Mouse (Mus musculus) gastrocnemius, adult 2 months (tissue): ENCODE measurements at regions not wholly inside any gene's neighbourhood (a gene's known extent, or its start where the extent isn't known, plus 50 kb on each side); places are given as distances from the start of the nearest gene placed in this dataset.

Experiments
- DNase-seq: peaks from one replicate; pipeline ENCODE4 v3.0.0; 2022
- H3K27ac ChIP-seq: fragments of 200-600 bp; 2 replicates; pipeline ENCODE4 v1.8.1; 2022; ENCODE audit warnings: mild to moderate bottlenecking
- H3K4me3 ChIP-seq: fragments of 200-600 bp; 2 replicates; pipeline ENCODE4 v1.8.1; 2022; ENCODE audit warnings: mild to moderate bottlenecking, moderate library complexity
- CTCF ChIP-seq: fragments of 200-600 bp; IDR thresholded peaks from 2 replicates; pipeline ENCODE4 v1.8.1; 2022; ENCODE audit warnings: antibody characterized with exemption, mild to moderate bottlenecking, moderate library complexity
- intact Hi-C: fragments of 180-260 bp; cut with DNase I; formaldehyde crosslinking; loops from one replicate; pipeline ENCODE4 v1.15.1; 2025

DNA sequence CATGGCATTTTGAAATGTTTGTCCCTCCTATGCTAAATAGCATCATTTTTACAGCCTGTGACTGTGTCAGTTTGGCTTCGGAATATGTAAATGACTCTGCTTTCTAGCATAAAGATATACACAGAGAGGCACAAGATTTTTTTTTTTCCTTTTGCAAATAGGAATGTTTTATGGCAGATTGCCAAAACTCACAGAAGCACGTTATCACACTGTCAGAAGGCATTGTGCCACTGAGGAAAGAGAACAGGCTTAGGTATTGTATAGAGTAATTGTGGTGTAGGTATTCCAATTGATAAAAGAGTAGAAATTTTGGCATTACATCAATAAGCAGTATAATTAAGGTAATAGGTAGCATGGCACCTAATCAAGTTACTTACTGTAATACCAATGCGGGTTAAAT lies 988.5 kb upstream of the Tenm2 start:
- no peak overlapping the region for H3K27ac ChIP-seq
- H3K4me3 ChIP-seq: no peak overlapping the region
- intact Hi-C loops: no loop called here
- TF ChIP-seq CTCF: no peak
- DNase-seq: no peak

DNA sequence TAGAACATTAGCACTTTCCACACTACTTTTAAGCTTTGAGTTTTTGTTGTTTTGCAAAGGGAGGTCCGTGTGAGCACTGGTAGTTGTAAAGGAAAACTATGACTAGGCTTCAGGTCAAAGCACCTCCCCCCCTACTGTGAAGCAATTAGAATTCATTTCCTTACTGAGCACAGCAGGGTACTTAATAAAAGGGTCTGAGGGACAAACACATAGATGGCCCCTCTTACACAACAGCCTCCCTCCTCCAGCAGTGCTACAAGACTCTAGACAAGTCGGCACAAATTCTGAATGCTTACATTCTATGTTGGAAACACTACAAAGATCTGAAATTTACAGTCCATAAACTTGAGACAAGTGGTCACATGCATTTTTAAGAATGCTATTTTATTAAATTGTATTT lies 967.6 kb upstream of the Tenm2 start:
- DNase-seq: no peak
- no peak for TF ChIP-seq CTCF
- intact Hi-C loops: no loop called here

DNA sequence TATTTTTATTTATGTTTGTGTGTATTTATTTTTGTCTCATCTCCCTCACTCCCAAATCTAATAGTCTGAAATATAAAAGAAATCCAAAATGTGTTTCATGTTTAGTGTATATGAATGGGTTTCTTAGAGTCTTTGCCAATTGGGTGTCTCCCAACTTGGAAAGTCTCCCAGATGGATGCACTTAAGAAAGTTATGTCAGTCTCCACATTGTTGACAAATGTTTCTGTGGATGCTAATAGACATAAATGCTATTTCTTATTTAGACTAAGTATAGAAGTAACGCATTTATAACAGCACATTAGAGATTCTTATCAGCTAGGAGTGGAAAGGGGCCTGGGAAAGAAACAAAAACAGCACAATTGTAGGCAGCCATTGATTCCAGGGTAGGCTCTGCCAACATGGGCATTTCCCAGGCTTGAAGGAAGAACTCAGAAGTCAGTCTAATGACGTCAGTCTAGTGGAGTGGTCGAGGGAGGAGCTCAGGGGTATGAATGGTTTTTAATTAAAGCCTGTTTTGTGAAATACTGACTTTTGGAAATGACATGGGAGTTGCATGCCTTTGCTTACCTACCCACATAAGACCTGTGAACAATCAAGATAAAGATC lies 965.5 kb upstream of the Tenm2 start:
- intact Hi-C loops: no loop called here
- TF ChIP-seq CTCF: no peak
- no peak for DNase-seq
- no peak overlapping the region for H3K27ac ChIP-seq
- no peak overlapping the region for H3K4me3 ChIP-seq

More for the DNA sequence above, 967.6 kb upstream of the Tenm2 start:
- H3K27ac ChIP-seq: no peak overlapping the region
- H3K4me3 ChIP-seq: no peak overlapping the region

DNA sequence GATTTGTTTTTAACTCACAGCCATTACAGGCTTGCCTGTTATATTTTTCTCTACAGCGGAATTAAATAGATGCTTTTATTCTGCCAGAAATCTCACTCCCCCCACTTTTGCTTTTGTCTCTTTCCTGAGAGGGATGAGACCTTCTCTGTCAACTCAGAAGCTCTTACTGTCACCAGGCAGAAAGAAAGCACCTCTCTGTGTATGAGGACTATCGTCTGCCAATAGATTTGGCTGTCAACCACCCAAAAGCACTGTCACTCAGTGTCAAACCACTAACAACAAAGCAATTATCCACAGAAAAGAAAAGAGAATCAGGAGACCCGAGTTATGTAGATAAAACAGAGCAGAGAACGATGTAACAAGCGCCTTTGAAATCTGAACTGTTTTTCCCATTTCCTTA lies 958.0 kb upstream of the Tenm2 start:
- TF ChIP-seq CTCF: no peak
- intact Hi-C loops: no loop called here
- no peak for DNase-seq
- Histone ChIP-seq H3K27ac (no peak overlapping the region), H3K4me3 (no peak overlapping the region)

DNA sequence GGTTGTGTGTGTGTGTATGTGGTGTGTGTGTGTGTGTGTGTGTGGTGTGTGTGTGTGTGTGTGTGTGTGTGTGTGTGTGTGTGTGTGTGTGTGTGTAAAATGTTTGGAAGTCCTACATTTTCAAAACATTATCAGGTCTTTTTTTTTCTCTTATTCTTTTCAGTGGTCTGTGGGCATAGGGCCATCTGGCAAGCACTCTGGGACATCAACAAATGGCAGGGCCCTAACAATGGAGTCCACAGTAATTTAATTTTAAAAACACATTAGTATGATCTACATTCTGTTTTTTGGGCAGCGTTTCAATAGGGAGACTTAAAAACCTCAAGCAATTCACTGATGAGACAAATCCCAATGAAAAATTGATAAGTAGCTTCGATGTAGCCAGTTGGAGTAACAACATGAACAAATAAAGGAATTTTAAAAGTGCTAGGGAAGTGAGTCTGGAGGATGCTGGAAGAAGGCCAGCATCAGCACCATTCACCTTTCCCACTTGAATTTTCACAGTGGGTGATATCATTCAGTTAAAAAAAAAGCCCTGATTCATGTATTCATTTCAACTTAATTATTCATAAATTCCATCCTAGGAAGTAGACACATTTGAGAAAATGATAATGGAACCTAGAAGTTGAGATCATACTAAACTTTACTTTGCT lies 956.3 kb upstream of the Tenm2 start:
- intact Hi-C loops: no loop called here
- TF ChIP-seq CTCF: no peak

DNA sequence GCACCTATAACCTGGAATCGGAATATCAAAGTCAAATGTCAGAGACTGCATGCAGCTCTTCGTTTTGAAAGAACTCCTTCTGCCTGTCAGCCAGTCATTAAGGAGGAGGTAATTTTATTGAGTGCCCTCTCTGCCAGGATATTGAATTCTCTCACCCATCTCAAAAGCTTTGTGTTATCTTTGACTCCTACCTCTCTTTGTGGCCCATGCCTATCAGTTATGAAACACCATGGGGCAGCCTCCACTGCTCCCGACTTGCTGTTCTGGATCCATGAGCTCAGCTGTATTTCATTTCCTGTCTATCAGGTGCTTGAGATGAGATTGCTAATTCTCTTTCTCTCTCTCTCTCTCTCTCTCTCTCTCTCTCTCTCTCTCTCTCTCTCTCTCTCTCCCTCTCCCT lies 955.7 kb upstream of the Tenm2 start:
- no peak for TF ChIP-seq CTCF
- no peak for DNase-seq
- intact Hi-C loops: no loop called here
- Histone ChIP-seq H3K27ac (no peak overlapping the region), H3K4me3 (no peak overlapping the region)

More for the DNA sequence above, 956.3 kb upstream of the Tenm2 start:
- H3K4me3 ChIP-seq: no peak overlapping the region
- no peak for DNase-seq
- no peak overlapping the region for H3K27ac ChIP-seq

DNA sequence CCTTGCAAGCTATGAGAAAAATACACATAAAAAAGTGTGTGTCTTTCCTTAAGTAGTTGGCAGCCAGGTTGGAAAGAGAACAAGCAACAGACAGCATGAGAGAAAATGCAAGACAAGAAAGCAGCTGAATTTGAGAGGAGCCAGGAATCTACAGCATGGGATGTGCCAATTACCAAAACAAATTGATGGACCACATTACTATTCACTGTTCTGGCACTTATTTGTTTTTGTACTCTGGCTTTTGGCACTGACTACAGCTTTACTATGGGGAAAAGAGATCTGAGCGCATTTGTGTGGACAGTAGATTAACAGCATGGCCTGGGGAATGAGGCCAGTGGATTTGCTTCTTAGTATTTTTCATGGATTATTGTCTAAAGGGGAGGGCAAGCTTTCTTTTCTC lies 935.0 kb upstream of the Tenm2 start:
- H3K27ac ChIP-seq: no peak overlapping the region
- no peak overlapping the region for H3K4me3 ChIP-seq
- no peak for DNase-seq
- intact Hi-C loops: no loop called here
- no peak for TF ChIP-seq CTCF

DNA sequence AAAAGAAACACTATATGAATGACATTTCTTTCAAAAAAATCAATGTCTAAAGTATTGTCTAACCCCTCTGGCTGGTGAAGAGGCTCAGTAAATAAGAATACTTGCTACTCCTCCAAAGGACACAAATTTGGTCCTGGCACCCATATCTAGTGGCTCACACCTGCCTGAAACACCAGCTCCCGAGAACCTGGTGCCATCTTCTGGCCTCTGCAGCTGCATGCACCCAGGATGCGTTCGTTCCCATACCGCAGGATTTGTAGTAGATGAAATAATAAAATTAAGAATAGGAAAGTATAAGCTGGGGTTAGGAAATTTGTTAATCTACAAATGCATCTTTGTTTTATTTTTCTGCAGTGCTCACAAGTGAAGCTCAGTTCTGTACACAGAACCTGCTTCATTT lies 922.5 kb upstream of the Tenm2 start:
- no peak overlapping the region for H3K27ac ChIP-seq
- TF ChIP-seq CTCF: no peak
- no peak for DNase-seq
- no peak overlapping the region for H3K4me3 ChIP-seq
- intact Hi-C loops: no loop called here

DNA sequence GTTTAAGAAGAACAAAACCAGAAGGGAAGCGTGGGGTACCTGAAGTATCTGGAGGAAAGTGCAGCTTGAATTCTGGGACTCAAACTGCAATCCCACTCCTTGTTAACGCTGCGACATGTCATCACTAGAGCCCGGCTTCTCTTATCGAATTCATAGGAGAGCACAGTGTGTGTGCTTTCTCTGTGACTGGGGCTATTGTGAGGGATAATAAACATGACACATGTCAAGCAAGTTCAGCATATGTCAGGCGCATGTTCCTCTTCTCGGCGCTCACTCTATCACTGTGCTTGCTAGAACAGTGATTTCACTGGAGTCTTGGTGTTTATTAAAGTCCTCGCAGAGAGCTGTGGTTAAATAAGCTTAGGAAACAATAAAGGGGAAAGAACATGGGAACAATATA lies 921.2 kb upstream of the Tenm2 start:
- H3K4me3 ChIP-seq: no peak overlapping the region
- intact Hi-C loops: no loop called here
- no peak for DNase-seq
- H3K27ac ChIP-seq: no peak overlapping the region
- TF ChIP-seq CTCF: no peak

DNA sequence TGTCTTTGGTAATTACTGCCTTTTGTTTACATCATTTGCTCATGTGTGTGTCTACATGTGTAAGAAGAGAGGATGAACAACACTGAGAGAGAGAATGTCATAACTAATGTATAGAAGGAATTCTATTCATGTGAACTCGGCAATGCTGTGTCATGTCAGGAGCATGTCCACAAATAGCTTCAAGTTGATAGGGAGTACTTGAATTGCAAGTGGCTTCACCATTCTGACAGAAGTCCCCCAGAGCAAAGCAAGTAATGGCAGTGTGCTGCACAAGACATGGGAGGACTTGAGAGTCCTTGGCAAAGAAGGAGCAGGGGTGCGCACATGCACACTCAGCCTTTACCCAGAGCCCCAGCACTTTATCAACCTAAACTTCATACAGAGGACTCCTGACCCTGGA lies 919.9 kb upstream of the Tenm2 start:
- intact Hi-C loops: no loop called here
- no peak for DNase-seq
- no peak overlapping the region for H3K4me3 ChIP-seq
- no peak for TF ChIP-seq CTCF
- no peak overlapping the region for H3K27ac ChIP-seq

DNA sequence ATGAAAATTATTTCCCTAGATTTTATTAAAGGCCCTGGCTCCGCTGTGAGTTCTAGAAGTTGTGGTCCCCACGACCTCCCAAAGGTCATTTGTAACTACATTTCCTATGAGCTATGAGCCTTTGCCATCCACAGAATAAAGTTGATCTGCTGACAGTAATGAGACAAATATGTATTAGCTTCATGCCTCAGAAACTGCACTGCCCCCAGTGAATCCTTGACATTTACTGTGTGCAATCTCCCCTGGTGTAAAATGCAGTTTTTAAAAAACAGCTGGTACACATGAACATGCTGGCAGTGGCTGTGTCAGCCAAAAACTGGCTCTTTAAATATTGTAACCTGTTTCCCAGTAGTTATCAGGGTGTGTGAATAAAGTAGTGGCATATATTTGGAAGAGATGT lies 907.7 kb upstream of the Tenm2 start:
- Histone ChIP-seq H3K27ac (no peak overlapping the region), H3K4me3 (no peak overlapping the region)
- no peak for TF ChIP-seq CTCF
- DNase-seq: no peak
- intact Hi-C loops: no loop called here

DNA sequence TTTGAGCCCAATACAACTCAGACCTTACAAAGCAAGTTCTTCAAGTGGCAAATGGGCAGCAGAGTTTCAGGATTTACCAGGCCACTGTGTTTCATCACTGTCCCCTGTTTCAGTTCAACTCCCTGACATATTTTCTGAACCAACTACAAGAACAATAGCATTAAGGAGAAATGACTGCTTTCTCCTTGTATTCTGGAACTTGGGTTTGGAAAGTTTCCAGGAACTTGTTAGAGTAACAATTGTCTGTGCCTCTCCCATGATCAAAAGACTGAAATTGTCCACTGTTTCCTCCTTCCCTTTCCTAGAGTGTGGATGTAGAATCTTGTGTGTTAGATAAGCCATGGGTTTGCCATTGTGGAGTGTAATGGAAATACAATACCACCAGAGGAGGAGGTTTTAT lies 893.1 kb upstream of the Tenm2 start:
- no peak for DNase-seq
- no peak for TF ChIP-seq CTCF
- Histone ChIP-seq H3K27ac (no peak overlapping the region), H3K4me3 (no peak overlapping the region)
- intact Hi-C loops: no loop called here

DNA sequence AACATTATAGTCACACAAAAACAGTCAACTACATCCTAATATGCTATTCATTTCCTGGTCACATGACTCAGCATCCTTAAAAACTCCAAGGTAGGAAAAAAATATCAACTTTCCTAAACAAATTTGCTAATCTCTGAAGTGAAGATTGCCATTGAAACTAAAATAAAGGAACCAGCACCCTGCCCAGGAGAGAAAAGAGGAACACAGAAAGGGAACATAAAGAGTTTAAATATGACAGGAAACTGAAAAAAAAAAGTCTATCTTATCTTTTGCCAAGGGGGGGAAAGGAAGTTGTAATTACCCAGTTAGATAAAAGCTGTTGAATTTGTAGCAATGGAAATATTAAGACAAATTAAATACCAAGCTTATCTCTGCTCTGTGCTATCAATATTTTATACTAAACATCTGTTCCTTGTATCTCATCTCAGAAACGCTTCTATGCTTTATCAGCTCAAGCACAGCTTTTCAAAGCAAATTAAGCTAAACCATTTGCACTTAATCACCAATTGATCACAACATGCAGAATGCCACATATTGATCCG lies 888.1 kb upstream of the Tenm2 start:
- TF ChIP-seq CTCF: no peak

DNA sequence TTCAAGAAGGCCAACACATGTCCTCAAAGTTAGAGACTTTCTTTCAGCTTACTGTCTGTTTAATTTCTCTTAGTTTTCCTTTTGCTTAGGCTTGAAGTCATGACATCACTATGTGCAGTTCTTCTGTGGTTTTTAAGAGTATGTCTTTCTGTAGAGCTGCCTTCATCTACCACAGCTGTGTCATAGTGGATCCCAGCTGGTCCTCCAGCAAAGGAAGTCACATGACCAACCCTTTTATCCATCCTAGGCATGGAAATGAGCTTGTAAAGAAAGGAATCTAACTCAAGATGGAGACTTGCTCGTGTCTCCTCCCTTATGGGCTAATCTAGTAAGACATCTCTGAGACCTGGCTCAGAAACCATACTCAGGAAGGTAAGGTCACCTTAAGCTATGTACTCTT lies 886.7 kb upstream of the Tenm2 start:
- no peak for DNase-seq
- no peak for TF ChIP-seq CTCF
- Histone ChIP-seq H3K27ac (no peak overlapping the region), H3K4me3 (no peak overlapping the region)
- intact Hi-C loops: no loop called here

More for the DNA sequence above, 888.1 kb upstream of the Tenm2 start:
- no peak overlapping the region for H3K27ac ChIP-seq
- DNase-seq: no peak
- H3K4me3 ChIP-seq: no peak overlapping the region
- intact Hi-C loops: no loop called here
